Mouse (Mus musculus) neutrophil, adult 83 days (primary cell): ENCODE results near the gene Ccnq. TPM values are rescaled to one million over a fixed set of nuclear protein-coding genes. Genes with fewer than 3 reads are reported as not detected.

Source experiments
- total RNA-seq, 2 experiments: library from RNA; stranded (reverse); gene quantifications; one replicate each; pipeline ENCODE4 v1.2.4; 2023

Gene Ccnq
- total RNA-seq: 1 to 10 TPM; 5.6 to 9.8 TPM

GRCm38 (mm10) chr11:78750885-78751842 lies at the start of gene Ccnq:
Ccnq (minus strand) TSS chr11:78751729.

Other genes with a start within 250 kb of the Ccnq start
- not detected for gene Sebox, start 248.3 kb downstream of the Ccnq start, total RNA-seq
- gene Tmem199, start 239.6 kb downstream of the Ccnq start, total RNA-seq: 1 to 10 TPM; 8.0 to 9.7 TPM
- 10 to 100 TPM; 20.7 to 23.2 TPM for gene Poldip2, start 239.5 kb downstream of the Ccnq start, total RNA-seq
- 1 to 10 TPM; 5.8 to 7.1 TPM for gene Tnfaip1, start 215.4 kb downstream of the Ccnq start, total RNA-seq
- 10 to 100 TPM; 30.1 to 31.4 TPM for gene Ift20, start 215.4 kb downstream of the Ccnq start, total RNA-seq
- 10 to 100 TPM; 11.5 to 11.6 TPM for gene Tmem97, start 201.0 kb downstream of the Ccnq start, total RNA-seq
- 10 to 100 TPM; 12.9 to 15.8 TPM for gene Nlk, start 54.4 kb downstream of the Ccnq start, total RNA-seq
- gene Lyrm9, start 74.9 kb upstream of the Ccnq start, total RNA-seq: 1 to 10 TPM; 3.4 to 4.1 TPM
- gene Nos2, start 169.1 kb upstream of the Ccnq start, total RNA-seq: not detected
- gene Lgals9, start 233.2 kb upstream of the Ccnq start, total RNA-seq: 100 to 1,000 TPM; 111 to 114 TPM